Mouse (Mus musculus) embryo, embryonic 9.5 days (tissue): Measurements from ENCODE around the gene Ppp1r14b.
A peak's percentile ranks its signal among the peaks of the same experiment; 100 is the strongest.

Source experiments
- DNase-seq: peaks from one replicate; pipeline ENCODE4 v3.0.0-alpha.2; 2017; ENCODE audit errors: extremely low spot score

Gene Ppp1r14b

GRCm38 (mm10) chr19:6994002-6994401, 19.2 kb downstream of the Ppp1r14b start:
- no peak for DNase-seq

- DNase-seq = no peak
Observed at GRCm38 (mm10) chr19:6994489-6994888, 19.7 kb downstream of the Ppp1r14b start.

GRCm38 (mm10) chr19:6995255-6995991, 20.7 kb downstream of the Ppp1r14b start:
- DNase-seq = no peak

GRCm38 (mm10) chr19:6996006-6996405, 21.2 kb downstream of the Ppp1r14b start, which contains the start of the genes Nudt22 and Trpt1:
Gene Nudt22 (minus strand): TSS chr19:6996117.
Gene Trpt1 (plus strand): TSS chr19:6996131.
- DNase-seq = peak; percentile 88

- no peak for DNase-seq
Observed at GRCm38 (mm10) chr19:6997721-6998290, 23.0 kb downstream of the Ppp1r14b start.

GRCm38 (mm10) chr19:6999360-7000063, 24.7 kb downstream of the Ppp1r14b start:
- no peak for DNase-seq

- DNase-seq = no peak
Observed at GRCm38 (mm10) chr19:7006892-7007593, 32.3 kb downstream of the Ppp1r14b start.

- no peak for DNase-seq
Observed at GRCm38 (mm10) chr19:7012426-7012825, 37.7 kb downstream of the Ppp1r14b start.

GRCm38 (mm10) chr19:7013984-7014383, 39.2 kb downstream of the Ppp1r14b start:
- no peak for DNase-seq

GRCm38 (mm10) chr19:7014481-7015135, 39.8 kb downstream of the Ppp1r14b start:
- DNase-seq = no peak

- no peak for DNase-seq
Observed at GRCm38 (mm10) chr19:7017541-7018457, 43.0 kb downstream of the Ppp1r14b start.

GRCm38 (mm10) chr19:7018546-7018945, 43.8 kb downstream of the Ppp1r14b start:
- DNase-seq = no peak

GRCm38 (mm10) chr19:7019191-7019590, 44.4 kb downstream of the Ppp1r14b start, which contains the start of gene Fermt3:
Gene Fermt3 (minus strand): TSS chr19:7019469.
- no peak for DNase-seq

- DNase-seq = no peak
Observed at GRCm38 (mm10) chr19:7020224-7020641, 45.5 kb downstream of the Ppp1r14b start.
